In genomic region chr4:135963457-135964193, GRCm38 (mm10) we compare ENCODE assay signal across 8 mouse cellular contexts. TPM values are rescaled to one million over a fixed set of nuclear protein-coding genes. Genes with fewer than 3 reads are reported as not detected.
DNase-seq lines count a peak whose midpoint lies in the region; ATAC-seq and TF ChIP-seq lines count a peak whose summit lies in the region.

TSS of gene Gale (plus strand) at chr4:135963727.

- CTCF ChIA-PET in Patski (lab: Charles Lee): interaction anchor here (1.0 to 1.5 kb wide), 3 partner anchors 9 to 21 kb away, joined by 3 to 5 read pairs (median 5); partner anchors contain the start of gene Lypla2

- peak within 1 kb of the TSS; percentile 77 for H3K4me2 ChIP-seq in hindbrain, embryonic 12.5 days (replicated peaks)

- in situ Hi-C loops in Patski (cut with MboI; ENCODE audit: low pct_unique_long_range_greater_than_20kb): loop anchor here (5.0 kb wide), 1 partner anchor 89 kb away; the partner anchor contains the start of gene Rpl11

- no peak for TF ChIP-seq CTCF in Patski (IDR thresholded peaks at IDR 0.05)

- H3K27ac ChIP-seq in hindbrain, embryonic 12.5 days: peak within 1 kb of the TSS; percentile 90

- H3K9ac ChIP-seq in hindbrain, embryonic 12.5 days: peak within 1 kb of the TSS; percentile 80

- H3K4me3 ChIP-seq in hindbrain, embryonic 12.5 days: peak within 1 kb of the TSS; percentile 65

- H3K9me3 ChIP-seq in hindbrain, embryonic 12.5 days (replicated peaks): no peaks in the 10 kb centered on the region

- POLR2A ChIA-PET in Patski (lab: Charles Lee): interaction anchor here (0.5 to 2.0 kb wide), 4 partner anchors 10 to 90 kb away, joined by 3 to 5 read pairs (median 4); partner anchors contain the start of gene Pithd1

- peak; percentile 54 for ATAC-seq in Patski
- peak; percentile 93 for ATAC-seq in hindbrain, embryonic 12.5 days (ENCODE audit: low FRiP score)

- WGBS in hindbrain, embryonic 12.5 days: under 1% methylated on average over 56 of the region's 56 CpGs

- DNase-seq in Patski (ENCODE audit: low read depth, low spot score): peak; percentile 87
- peak; percentile 97 to 98 for DNase-seq in cerebellum, postnatal 10 days
- peak; percentile 89 to 92 for DNase-seq in frontal cortex, postnatal 10 days (ENCODE audit: low spot score in 2 of 2)
- peak; percentile 92 to 95 for DNase-seq in layer of hippocampus, postnatal 36 days
- peak; percentile 97 for DNase-seq in lung, postnatal 36 days
- peak; percentile 98 for DNase-seq in retina, postnatal 1 day
- DNase-seq in urinary bladder, adult 18-20 months (ENCODE audit: low spot score in 2 of 2): peak; percentile 89 to 92

- H3K36me3 ChIP-seq in hindbrain, embryonic 12.5 days: peaks cover 55% of the 10 kb centered on the region

- peaks cover 20% of the 10 kb centered on the region for H3K4me1 ChIP-seq in hindbrain, embryonic 12.5 days

- no peaks in the 10 kb centered on the region for H3K27me3 ChIP-seq in Patski
- H3K27me3 ChIP-seq in hindbrain, embryonic 12.5 days: no peaks in the 10 kb centered on the region; the same call in 1 of the 2 replicates

RNA-seq across cellular contexts. Expression of gene Gale, which starts in this region (rescaled TPM):
- 12.4 TPM for polyA plus RNA-seq in Patski (2021)
- 35.3 and 35.5 TPM in 2 replicates for polyA plus RNA-seq in hindbrain, embryonic 12.5 days (2016; fragmentation: Nextera tagmentation; extraction: Ambion mirVana)
- total RNA-seq in layer of hippocampus, postnatal 36 days (2021): 10 to 100 TPM; 17.7 to 20.7 TPM

Comparison
In these comparisons a context has a peak if more than half of its experiments do, and no peak if none do; other contexts are left out.
1. Peak in every context shown above with its lines: DNase-seq, ATAC-seq, H3K4me3 ChIP-seq and H3K27ac ChIP-seq.